Mouse (Mus musculus) heart, postnatal 0 days (tissue): ENCODE measurements around the gene Atp10a.

Experiments
- CTCF ChIP-seq: IDR thresholded peaks from 2 replicates; pipeline ENCODE4 v1.5.1; 2016; ENCODE audit warnings: antibody characterized with exemption, control low read depth, low read depth
- EP300 ChIP-seq: IDR thresholded peaks from 2 replicates; pipeline ENCODE4 v1.6.1; 2016; ENCODE audit warnings: antibody characterized with exemption, low read depth

DNA sequence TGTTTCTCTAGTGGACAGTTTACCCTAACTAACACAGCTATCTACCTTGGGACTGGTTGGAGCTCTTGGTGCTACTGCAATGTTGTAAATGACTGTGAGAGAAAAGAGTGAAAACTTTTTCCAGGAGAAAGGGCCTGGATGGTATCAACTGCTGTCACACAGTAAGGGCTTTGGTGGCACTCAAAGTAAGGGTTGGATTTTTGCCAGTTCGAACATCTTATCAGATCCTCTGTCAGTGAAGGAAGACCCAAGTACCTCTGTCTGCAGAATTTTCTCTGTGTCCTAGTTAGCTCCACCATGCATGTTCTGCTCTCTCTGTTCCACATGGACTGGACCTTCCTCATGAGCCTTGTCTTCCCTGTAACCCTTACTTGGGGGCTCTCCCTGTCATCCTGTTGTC, 99.9 kb downstream of the Atp10a start:
- TF ChIP-seq CTCF: no peak
- TF ChIP-seq EP300: no peak
